Mouse (Mus musculus) cerebellum, adult 11 months (tissue): ENCODE measurements around the gene Atf5.

Experiments
- DNase-seq: peaks from one replicate; pipeline ENCODE4 v3.0.0; 2022

The Atf5 gene

GRCm38 (mm10) chr7:44818751-44819235 lies 2.3 kb upstream of the Atf5 start:
- DNase-seq: peak; percentile 25

GRCm38 (mm10) chr7:44818164-44818563 lies 1.7 kb upstream of the Atf5 start:
- DNase-seq: peak; percentile 9

DNA sequence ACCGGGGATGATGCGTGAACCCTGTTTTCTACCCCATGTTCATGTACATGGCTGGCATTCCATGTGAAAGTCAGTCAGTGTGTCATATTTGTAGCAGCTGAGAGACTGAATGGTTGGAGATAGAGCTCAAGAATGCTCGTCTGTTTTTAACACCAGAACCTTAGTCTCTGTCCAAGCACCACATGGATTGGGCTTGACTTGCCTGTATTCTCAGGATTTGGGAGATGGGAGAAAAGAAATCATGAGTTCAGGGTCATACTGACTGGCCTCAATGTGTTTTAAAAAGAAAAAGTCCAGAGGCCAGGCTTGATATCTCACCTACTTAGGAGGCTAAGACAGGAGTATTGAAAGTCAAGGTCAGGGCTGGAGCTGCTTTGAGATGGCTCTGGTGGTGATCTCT lies 983 bp upstream of the Atf5 start:
- DNase-seq: no peak

- DNase-seq: peak; percentile 98
Observed at GRCm38 (mm10) chr7:44815721-44816469, 563 bp downstream of the Atf5 start, which contains the start of the genes Nup62 and Il4i1. Nup62 (plus strand) TSS chr7:44816088. Il4i1 (plus strand) TSS chr7:44816387.

DNA sequence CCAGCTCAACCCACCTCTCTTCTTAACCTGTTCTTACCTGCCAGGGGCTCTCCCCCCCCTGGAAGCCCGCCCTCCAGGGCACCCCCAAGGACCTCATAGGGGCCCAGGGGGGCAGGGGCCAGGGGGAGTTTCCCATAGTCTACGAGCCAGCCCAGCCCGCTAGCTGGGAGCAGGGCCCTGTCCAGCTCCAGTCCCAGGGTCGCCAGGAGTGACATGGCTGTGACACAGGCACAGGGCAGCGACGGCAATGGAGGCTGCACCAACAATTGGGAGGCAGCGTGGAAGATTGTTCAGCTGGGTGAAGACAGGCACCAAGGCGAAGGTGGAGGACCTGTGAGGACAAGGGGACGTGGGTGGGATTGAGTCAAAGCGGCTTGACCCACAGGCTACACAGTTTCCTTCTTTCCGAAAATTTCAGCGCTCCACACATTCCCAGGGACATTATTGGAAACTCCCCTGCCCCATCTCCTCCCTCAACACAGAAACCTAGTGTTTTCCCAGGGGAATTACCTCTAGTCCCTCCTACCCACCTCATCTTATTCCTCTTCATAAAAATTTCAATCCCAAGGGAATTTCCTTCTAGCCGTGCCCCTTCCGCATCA lies 1.4 kb downstream of the Atf5 start:
- DNase-seq: peak; percentile 46

DNA sequence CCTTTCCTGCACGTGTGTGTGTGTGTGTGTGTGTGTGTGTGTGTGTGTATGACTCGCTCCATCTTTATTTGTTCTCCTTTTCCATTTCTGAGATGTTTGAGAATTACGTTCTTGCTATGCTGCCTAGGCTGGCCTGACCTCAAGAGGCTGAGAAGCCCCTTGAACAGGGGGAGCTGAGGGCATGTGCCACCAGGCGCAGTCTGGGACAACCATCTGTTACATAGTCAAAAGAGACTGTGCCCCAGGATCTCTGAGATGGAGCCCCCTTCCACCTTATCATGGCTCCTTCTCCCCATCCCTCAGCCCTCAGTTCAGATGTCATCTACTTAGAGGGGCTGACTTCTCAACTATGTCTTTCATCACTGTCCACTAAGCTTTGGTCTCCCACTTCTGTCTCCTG lies 2.0 kb downstream of the Atf5 start:
- no peak for DNase-seq

- DNase-seq: no peak
Observed at GRCm38 (mm10) chr7:44813985-44814384, 2.5 kb downstream of the Atf5 start.

DNA sequence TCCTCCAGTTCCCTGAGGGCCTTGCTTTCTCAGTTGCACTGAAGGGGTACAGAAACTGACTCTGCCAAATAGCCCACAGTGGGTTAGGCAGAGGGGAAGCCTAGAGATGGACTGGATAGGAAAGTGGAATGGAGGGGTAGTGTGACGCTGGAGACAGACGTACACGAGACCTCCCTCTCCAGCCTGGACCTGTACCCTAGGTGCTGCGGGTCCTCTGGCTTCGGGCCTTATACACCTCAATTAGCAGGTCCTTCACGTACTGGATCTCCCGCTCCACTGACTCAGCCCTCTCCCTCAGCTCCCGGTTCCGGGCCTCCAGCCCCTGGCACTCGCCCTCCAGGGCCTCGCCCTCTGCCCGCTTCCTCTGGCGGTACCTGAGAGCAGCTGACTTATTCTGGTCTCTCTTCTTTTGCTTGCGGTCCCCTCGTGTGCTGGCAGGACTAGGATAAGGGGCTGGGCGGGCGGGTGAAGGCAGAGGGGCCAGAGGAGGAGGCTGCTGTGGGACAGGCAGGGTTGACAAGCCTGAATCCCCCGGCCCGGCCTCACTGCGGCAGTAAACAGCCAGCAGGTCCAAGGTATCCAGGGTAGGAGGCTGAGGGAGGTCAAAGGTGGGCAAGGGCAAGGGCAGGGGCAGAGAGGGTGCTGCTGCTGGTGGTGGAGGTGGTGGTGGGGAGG lies 3.7 kb downstream of the Atf5 start:
- DNase-seq: no peak

GRCm38 (mm10) chr7:44810819-44811557 lies 5.5 kb downstream of the Atf5 start:
- DNase-seq: no peak

GRCm38 (mm10) chr7:44810365-44810764 lies 6.1 kb downstream of the Atf5 start:
- no peak for DNase-seq

- no peak for DNase-seq
Observed at GRCm38 (mm10) chr7:44809466-44809865, 7.0 kb downstream of the Atf5 start.

- DNase-seq: no peak
Observed at GRCm38 (mm10) chr7:44808927-44809326, 7.5 kb downstream of the Atf5 start.

- DNase-seq: no peak
Observed at GRCm38 (mm10) chr7:44792781-44793180, 23.7 kb downstream of the Atf5 start.

DNA sequence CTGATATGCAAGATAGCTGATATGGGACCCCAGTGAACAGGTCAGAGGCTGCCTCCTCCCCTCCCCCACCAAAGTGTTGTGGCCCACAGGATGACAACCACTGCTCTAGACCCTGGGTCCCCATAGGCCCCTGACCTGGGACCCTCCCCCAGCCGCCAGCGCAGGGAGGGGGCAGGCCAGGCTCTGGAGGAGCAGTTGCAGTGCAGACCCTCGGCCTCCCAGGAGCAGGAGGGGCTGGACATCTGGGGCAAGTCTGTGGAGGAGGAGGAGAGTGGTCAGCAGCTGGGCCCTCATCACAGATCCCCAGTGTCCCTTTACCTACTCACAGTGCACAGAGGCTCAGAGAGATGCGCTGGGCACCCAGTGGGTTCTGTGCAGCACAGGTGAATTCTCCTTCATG lies 26.4 kb downstream of the Atf5 start:
- DNase-seq: no peak

DNA sequence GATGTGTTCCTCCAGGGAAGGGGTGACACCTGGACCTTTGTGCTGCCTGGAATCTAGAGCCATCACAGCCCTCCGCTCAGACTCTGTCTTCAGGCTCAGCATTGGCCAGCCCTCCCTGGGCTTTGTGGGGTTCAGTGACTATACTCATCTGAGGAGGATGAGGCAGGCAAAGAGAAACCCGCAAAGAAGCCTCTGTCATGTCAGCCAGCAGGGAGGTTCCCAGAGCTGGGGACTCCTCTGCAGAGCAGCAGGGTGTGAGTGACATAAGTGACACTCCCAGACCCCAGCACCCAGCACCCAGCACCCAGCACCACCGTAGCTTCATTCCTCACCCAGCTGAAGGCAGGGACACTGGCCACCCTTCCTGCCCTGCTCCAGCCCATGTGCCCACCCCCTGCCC lies 26.9 kb downstream of the Atf5 start:
- no peak for DNase-seq

- no peak for DNase-seq
Observed at GRCm38 (mm10) chr7:44780101-44780500, 36.4 kb downstream of the Atf5 start.

DNA sequence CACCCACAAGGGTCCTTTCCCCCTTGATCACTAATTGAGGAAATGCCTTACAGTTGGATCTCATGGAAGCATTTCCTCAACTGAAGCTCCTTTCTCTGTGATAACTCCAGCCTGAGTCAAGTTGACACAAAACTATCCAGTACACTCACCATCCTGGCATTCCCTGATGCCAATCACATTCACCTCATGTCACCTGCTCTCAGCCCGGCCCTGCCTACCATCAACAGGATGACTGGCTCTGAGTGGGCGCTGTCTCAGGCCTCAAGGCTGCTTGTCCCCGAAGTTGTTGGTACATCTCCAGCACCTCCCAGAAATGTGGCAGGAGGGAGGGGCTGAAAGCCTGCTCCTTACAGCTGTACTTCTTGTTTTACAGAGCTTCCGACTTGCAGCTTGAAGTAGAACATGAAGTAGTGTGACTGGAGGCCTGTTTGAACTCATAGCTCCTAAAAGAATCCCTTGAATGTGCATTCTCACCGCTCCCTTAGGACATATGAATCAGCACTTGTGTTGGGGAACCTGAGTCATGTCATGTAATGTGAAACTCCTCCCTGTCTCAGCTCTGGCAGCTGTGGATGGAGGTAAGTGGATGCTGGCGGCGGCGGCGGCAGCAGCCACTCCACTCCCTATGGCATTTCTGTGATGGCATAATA lies 39.5 kb downstream of the Atf5 start:
- no peak for DNase-seq

GRCm38 (mm10) chr7:44772591-44773204 lies 43.8 kb downstream of the Atf5 start:
- no peak for DNase-seq

DNA sequence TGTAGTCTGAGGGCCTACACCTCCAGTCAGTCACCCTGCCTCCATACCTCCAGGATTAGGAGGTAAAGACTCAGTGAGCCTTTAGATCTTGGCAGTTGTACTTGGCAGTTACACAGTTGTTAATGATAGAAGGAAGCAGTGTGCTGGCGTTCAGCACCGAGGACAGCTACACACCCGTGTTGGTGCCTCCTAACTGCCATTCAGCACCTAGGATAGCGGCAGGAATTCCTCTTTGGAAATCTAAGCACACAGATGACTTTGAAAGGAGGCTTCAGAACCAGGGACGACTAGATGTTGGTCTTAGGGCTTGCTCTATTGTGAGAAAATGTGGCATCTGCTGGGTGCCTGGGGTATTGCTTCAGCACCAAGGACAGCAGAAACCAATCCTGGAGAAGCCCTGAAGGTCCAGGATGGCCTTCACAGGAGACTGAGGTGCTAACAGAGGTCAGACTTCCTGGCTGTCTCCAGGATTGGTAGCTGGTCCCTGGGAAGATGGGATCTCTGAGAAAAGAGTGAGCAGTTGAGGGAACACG lies 46.3 kb downstream of the Atf5 start:
- DNase-seq: no peak

- DNase-seq: no peak
Observed at GRCm38 (mm10) chr7:44768129-44768528, 48.3 kb downstream of the Atf5 start.
